Mouse (Mus musculus) frontal cortex, adult (tissue): ENCODE measurements around the gene Gstm3.
"Not testable (repeated sequence)": the region's sequence is repeated elsewhere in the genome, so short reads cannot be mapped to it uniquely, and the experiment has no call there.

Experiments used
- ATAC-seq: cut with Nextera tagmentation; 2 replicates; pipeline ENCODE4 v1.9.2; 2017; ENCODE audit warnings: mild to moderate bottlenecking, moderate library complexity, mixed read lengths; ENCODE audit not compliant: low TSS enrichment

Gene Gstm3

DNA sequence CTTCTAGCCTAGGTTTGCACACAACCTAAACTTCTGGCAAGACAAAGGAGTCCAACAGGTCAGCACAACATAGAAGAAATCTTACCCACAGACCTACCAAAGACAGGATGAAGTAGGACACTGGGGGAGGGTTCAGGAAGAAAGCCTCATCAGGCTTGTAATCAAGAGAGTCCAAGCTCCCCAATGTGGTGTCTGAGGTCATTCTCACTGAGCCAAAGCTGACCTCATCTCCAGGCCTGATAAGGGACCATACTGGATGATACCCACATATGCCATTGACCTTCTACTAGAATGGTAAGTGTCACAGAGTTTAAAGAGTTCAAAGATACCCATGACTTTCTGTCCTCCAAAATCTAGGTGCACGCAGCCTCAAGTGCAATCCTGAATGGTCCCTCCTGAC, 5.2 kb upstream of the Gstm3 start:
- no peak for ATAC-seq

DNA sequence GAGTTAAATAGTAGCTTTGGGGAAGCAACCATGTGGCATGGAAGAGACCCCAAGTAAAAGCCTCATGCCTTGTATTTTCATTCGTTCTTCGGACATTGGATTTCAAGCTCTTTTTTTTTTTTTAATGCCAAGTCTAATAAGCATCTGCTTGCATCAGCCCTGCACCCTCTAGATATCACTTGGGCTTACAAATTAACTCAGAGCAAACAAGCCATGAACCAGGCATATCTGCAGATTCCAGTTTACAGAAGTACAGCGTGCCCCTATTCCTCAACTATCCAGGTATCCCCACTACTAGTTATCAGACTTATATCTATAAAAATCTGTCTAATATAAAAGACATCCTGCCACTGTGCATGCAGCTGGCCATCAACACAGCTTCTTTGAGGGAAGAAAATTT, 3.0 kb upstream of the Gstm3 start:
- ATAC-seq, result no peak

DNA sequence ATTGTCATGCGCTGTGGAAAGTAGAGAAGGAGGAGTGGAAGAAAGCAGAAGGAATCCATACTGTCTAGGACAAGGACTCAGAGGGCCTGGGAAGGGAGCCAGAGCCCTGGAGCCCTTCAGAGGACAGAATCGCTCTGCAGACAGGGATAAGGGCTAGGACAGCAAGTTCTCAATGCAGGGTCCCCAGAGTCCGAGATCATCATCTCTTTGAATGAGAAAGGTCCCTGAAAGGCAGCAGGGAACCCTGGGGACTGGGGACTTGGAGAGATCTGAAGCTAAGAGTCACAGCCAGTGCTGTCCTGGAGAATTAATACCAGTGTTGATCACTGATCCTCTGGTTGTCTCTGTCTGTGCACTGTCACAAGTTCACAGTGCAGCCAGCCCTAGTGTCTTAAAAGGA, 2.0 kb upstream of the Gstm3 start:
- ATAC-seq, result not testable (repeated sequence)

DNA sequence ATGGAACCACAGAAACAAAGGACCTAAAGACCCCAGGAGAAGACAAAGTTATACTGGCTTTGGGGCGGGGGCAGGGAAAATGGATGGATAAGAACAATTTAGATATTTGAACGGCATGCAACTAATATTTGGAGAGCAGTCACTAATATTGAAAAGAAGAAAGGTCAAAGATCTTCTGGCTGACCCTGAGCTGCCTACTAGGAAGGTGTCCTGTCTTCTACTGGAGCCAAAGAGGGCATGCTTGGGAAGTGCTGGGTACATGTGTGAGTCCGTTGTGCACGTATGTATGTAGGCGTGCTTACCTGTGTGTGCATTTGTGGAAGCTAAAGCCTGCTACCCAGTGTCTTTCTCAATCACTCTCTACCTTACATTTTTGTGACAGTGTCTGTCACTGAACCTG, 2.5 kb downstream of the Gstm3 start:
- ATAC-seq, result no peak

DNA sequence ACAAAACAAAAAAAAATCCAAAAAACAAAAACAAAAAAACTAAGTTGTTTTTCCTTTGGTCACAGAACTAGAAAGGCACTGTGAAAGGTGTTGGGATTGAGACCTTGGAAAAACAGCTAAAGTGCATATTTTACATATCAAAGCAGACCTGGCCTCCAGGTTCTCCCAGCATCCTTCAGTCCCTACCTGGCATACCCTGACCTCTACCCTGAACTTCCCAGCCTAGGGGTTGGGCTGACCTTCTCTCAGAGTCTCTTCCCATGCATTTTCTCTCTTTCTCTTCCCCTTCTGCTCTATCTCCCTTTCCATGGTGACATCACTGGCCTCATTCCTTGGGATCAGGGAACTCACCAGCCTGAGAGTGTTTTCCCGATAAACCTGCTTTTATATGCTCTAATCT, 3.5 kb downstream of the Gstm3 start:
- ATAC-seq, result no peak

DNA sequence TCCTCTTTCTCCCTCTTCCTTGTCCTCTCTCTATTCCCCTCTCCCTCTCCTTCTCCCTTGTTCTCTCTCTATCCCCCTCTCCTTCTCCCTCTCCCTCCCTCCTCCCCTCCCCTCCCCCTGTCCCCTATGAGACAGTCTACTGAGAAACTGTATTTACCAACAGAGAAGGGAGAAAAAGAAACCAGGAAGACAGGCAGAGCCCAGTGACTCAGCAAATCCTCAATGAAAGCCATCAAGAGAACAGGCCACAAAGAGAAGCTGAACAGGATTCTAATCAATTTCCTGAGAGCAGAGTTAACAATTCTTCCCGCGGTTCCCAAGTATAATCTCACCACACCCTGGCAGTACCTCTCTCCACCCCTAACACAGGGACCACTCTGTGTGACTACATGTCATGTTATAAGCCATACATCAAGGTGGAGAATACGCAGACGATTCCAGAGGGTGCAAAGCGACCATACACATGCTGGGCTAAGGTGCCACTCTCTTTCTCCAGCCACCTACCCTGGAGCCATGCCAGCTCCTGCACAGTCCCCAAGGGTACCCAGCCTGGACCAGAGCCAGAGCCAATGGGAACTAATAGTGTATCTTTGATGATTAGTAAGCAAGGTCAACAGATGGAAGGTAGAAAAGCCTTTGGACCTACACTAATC, 4.3 kb downstream of the Gstm3 start:
- no peak for ATAC-seq

DNA sequence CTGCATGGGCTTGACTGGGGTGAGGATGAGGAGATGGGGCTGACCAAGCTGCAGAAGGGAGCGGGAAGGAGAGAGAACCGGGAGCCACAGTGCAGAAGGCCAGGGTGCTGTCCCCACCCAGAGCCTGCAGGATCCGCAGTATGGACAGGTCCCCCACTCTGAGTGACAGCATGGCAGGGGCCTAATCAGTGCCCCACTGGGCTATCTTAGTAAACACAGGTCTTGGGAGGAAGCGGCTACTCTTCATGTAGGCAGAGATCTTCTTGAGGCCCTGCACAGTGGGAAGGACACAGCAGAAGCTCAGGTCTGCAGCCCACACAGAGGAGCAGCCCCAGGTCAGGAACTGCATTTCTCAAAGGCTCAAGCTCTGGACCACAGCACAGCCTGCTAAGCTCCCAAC, 5.1 kb downstream of the Gstm3 start:
- no peak for ATAC-seq

DNA sequence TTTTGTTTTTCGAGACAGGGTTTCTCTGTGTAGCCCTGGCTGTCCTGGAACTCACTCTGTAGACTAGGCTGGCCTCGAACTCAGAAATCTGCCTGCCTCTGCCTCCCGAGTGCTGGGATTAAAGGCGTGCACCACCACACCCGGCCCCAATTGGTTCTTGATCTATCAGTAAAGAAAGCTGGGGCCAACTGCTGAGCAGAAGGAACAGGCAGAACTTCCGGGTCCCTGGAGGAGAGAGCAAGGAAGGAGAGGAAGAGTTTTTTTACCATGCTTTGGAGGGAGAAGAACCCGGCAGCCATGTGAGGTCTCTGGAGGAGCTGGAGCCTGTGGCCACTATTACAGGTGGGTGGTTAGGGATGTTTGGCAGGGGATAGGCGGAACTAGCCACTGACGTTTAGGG, 13.8 kb downstream of the Gstm3 start:
- ATAC-seq, result not testable (repeated sequence)

DNA sequence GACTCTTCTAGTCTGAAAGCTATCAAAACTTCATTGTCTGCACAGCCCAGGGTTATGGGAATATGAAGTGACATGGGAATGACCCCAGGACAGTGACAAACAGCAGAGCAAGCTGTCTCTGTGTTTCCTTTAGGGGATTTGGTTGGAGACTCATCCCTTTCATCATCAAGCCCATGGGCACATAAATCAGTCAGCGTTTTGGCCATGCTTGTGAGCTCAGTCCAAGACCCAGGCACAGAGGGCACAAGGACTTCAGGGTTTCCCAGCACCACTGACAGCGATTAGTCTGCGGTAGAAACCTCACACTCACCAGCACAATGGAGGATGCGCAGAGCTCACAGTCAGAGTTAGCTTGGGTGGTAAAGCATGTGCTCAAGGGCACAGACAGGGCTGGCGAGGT, 15.2 kb downstream of the Gstm3 start:
- no peak for ATAC-seq

DNA sequence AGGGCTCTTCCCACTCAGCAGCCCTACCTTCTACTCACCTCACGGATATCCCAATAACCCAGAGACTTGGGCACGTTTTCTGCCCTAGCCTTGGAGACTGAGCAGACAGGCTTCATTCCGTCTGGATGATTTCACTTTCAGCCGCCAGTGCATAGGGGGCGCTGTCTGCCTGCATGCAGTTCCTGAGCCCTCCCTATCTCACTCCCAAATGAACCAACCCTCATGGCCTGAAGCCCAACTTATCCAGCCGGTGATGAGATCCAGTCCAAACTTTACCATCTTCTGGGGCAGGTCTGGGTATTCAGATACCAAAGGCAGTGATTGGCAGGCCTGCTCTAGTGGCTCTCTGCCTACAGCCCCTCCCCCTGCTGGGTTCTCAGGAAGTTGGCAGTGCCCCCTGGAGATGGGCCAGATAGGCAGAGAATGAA, 15.7 kb downstream of the Gstm3 start:
- ATAC-seq, result peak; percentile 62

DNA sequence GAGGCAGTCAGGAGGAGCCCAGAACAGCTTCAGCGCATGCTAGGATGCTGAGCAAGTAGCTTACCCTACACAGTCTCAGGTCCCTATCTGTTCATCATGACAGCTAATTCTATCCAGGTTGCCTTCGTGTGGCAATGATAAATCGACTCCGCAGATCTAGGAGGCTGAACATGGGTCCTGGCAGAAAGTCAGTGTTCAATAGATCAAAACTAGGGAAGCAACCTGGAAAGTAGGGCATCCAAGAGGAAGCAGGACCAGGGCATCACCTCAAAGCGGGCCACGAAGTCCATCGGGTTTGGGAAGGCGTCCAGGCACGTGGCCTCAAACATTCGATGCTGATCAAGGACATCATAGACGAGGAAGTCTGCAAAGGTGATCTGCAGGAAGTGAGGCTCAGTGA, 18.6 kb downstream of the Gstm3 start:
- no peak for ATAC-seq

DNA sequence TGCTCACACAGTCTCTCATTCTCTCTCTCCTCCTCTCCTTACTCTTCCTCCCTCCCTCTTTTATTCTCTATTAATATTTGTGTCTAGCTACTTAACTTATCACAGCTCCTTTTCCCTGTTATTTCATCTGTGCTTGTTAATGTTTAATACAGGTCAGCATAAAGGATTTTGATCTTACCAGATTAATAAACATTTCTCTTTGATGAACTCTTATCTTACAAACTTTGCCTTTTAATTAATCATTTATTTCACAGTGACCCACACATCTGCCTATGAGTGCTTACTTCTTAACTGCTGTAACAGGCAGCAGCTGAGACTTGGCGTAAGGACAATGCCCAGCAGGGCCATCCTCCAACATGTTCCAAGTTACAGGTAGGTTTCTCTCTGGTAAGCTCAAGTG, 19.6 kb downstream of the Gstm3 start:
- ATAC-seq, result not testable (repeated sequence)

DNA sequence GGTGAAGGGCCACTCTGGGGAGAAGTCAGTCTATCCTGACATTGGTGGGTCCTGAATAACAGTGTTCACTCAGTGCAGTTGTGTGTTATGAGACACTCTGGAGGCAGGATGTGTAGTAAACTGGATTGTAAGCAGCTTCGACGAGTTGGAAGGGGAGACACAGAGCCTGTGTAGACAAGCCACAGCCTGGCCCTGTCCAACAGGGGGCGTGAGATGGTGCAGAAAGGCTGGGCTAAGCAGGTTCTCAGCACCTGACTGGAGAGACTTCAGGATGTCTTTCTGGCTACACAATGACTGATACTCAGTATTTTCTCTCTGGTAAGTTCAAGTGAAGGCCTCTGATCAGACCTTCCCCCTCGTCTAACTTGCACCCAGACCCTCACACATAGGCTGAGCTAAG, 23.4 kb downstream of the Gstm3 start:
- ATAC-seq, result no peak

DNA sequence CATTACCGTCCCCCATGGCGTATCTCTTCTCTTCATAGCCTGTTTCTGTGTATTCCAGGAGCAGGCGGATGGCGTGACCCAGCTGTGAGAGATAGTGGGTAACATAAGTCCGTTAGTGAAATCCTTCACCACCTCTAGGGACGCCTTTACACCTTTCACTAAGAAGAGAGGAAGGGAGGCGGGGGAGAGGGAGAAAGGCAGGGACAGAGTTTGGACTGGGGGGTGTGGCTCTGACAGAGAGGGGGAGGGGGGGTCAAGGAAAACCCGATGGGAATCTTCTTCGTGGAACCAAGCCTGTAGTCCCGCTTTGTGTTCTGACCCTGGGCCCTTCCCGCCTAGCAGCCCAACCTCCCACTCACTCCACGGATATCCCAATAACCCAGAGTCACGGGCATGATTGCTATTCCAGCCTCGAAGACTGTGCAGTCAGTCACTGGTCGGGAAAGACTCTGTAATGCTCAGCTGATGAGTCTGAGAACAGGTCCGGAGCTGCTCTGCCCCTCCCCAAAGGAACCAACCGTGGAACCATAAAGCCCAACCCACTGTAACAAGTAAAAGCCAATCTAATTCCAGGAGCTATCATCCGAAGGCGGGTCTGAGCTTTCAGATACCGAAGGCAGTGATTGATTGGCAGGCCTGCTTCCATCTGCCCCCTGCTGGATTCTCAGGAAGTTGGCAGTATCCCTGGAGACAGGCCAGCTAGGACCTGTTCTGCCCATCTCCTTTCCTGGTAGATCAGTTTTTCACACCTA, 25.7 kb downstream of the Gstm3 start, which contains the start of gene Gstm6:
Gene Gstm6 (minus strand): TSS at position 511 of the 752 bp plus-strand sequence.
- ATAC-seq, result peak; percentile 28; the same call in 1 of the 2 replicates

DNA sequence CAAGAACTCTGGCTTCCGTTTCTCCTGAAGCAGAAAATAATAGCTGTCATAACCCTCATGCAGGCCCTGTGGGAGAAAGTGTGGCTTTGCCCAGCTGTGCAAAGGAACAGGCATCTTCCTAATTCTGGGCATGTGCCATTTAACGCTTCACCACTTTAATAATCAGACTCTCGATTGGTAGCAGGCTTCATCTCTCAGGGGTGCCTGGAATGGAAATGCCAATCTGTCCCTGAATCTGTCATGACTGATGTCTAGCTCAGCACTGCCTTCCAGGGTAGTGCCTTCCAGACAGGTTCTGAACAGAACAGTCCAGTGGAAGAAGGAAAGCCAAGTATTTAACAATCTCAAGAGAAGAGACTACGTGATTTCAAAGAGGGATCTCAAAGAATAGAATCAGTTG, 27.8 kb downstream of the Gstm3 start:
- ATAC-seq, result no peak

DNA sequence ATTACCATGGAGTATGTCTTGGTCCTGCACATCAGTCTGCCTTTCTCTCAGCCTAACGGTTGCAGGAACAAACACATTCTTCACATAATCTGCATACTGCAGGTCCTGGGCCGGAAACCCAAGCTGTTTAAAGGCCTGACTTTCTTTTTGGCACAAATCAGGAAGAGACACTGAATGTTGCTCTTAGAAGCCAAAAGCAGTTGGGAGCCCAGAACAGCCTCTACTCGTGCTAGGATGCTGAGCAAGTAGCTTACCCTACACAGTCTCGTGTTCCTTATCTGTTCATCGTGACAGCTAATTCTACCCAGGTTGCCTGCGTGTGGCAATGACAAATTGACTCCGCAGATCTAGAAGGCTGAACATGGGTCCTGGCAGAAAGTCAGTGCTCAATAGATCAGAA, 28.6 kb downstream of the Gstm3 start:
- peak; percentile 45 for ATAC-seq

DNA sequence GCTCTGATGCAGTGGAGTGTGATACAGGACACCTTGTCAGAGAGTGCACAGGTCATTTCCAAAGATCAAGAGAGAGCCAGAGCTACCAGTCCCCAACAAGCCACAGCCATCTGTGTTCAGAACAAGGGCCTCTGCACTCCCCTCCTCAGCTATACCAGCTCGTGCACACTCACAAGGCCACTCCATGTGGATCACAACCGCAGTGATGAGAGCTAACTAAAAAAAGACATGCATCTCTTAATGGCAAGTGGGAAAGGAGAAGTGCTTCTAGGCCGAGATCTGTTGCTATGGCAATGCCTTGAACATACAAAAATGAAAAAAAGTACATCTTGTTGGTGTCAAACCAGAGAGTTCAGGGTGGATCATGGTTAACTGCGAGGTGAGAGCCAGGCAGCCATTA, 29.3 kb downstream of the Gstm3 start:
- ATAC-seq, result peak; percentile 67

DNA sequence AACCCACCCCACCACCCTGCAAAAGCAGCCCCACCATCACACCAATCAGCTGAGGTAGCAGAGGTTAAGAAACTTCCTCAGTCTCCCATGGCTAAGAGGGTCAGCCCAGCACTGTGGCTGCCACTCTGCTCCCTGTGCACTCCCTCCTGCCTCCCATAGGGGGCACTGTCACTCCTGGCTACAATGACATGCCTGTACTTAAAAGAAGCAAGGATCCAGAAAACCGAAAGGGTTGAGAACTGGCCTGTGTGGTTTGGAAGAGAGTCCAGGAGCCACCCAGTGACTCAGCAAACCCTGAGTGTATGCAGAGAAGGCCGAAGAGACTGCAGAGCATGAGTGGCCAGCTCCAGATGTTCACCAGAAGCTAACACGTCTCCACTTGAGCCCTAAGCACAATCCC, 29.7 kb downstream of the Gstm3 start:
- peak; percentile 35 for ATAC-seq

DNA sequence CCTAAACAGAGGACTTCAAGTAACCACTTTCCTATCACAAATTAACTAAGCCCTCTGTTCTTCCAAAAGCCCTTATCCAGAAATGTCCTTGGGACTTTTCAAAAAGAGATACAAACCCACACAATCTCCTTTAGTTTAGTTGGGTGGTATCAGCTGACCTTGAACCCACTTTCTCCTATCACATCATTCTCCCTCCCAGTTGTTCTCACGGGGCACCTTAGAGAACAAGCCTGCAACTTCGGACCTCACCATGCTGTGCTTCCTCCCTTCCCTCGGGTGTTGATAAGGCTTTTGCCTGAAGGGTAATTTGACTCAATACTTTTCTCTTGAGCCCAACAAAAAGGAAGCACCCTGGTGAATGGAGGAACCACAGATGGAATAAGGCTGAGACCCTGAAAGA, 33.2 kb downstream of the Gstm3 start:
- no peak for ATAC-seq

DNA sequence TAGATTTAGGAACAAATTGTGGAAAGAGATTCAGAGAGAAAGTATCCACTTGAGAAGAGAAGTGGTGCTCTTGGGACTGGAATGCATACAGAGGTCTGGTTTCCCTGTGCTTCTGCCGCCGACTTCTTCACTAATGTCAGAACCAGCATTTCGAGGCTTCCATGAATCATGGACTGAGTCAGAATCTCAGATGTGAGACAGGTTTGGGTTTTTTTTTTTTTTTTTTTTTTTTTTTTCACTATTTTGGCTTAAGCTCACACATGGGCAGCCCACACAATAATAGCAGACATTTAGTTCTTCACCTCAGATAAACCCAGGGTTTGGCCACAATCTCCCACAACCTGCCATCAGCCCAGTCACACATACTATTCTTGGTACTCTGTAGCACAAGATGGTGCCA, 33.8 kb downstream of the Gstm3 start:
- ATAC-seq, result no peak

DNA sequence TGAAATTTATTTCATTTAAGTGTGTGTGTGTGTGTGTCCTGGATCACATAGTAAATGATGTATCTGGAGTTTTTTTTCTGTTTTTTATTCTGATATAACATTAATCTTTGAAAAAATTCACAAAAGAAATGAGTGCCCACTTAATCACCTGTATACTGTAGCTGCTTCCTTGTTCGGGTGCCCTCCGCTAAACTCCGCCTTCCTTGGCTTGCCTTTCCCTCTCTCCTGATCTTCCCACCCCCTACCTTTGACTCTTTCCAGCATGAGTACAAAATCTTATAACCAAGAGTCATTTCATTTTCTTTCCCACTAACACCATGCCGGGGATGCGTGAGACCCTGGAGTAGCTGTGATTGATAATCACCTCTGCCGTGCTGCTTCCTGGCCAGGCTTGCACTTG, 37.0 kb downstream of the Gstm3 start:
- no peak for ATAC-seq

DNA sequence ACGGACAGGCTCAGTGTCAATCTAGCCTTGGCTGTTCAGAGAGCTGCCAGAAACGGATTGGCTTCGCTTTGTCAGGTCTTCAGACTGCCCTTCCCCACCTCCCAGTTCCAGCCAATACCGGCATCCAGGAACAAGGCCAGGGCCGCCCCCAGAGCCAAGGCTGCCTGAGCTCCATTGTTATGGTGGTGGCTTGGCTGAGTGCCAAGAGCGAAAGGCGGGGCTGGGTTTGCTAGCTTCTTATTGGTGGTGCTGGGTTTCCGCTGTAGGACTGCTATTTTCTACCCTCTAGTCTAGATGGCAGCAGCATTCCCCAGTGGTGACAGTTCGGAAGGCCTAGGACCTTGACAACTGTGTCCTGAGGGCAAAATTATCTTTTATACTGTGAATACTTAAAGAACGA, 37.4 kb downstream of the Gstm3 start, which contains the start of gene Gstm7:
Gene Gstm7 (minus strand): TSS at position 148 of the 400 bp plus-strand sequence.
- peak; percentile 88 for ATAC-seq

DNA sequence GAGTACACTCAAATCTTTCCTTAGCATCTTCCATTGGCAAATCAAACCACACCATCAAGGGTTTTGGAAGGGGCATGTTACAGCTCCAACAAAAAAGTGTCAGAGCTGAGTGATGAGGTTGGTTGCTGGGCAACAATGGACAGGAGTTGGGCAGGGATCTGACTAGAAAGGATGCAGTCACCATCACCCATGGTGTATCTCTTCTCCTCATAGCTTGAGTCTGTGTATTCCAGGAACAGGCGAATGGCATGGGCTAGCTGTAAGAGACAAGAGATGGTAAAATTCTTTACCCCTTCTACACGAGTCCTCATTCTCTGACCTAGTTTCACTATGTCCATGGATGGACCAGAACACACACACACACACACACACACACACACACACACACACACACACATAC, 37.9 kb downstream of the Gstm3 start:
- ATAC-seq, result no peak

DNA sequence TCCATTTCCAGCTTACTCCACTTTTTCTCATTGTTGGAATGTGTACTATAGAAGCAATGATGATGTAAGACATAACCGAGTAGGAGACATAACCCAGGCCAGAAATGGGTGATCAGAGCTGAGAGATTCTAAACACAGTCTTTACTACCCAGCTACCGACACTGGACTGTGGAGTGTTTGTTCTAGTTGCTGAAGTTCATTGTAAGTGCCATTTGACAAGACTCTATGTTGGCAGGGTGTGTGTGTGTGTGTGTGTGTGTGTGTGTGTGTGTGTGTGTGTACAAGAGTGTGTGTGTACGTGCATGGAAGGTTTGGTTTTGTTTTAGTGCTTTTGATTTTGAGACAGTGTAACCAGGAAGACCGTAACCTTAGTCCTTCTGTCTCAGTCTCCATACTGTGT, 39.4 kb downstream of the Gstm3 start:
- ATAC-seq, result no peak
